Mouse (Mus musculus) neural tube, embryonic 13.5 days (tissue): ENCODE measurements at regions not wholly inside any gene's neighbourhood (a gene's known extent, or its start where the extent isn't known, plus 50 kb on each side); places are given as distances from the start of the nearest gene placed in this dataset.

ENCODE experiments used
- ATAC-seq: fragments of 200-750 bp; cut with Nextera tagmentation; 2 replicates; pipeline ENCODE4 v1.8.0; 2017; ENCODE audit warnings: low read depth, mild to moderate bottlenecking, moderate TSS enrichment, moderate library complexity
- H3K27ac ChIP-seq: fragments of 300-500 bp; sonication (generic); replicated peaks from 2 replicates; pipeline ENCODE4 v1.5.1; 2015; ENCODE audit warnings: moderate library complexity, mild to moderate bottlenecking, inconsistent platforms
- H3K27me3 ChIP-seq: fragments of 300-500 bp; sonication (generic); 2 replicates; pipeline ENCODE4 v1.6.1; 2015; ENCODE audit warnings: mild to moderate bottlenecking, inconsistent platforms
- H3K36me3 ChIP-seq: fragments of 300-500 bp; sonication (generic); 2 replicates; pipeline ENCODE4 v1.6.1; 2015; ENCODE audit warnings: mild to moderate bottlenecking, inconsistent platforms
- H3K4me1 ChIP-seq: fragments of 300-500 bp; sonication (generic); replicated peaks from 2 replicates; pipeline ENCODE4 v1.6.1; 2015; ENCODE audit warnings: inconsistent platforms
- H3K4me2 ChIP-seq: fragments of 300-500 bp; sonication (generic); 2 replicates; pipeline ENCODE4 v1.6.1; 2015; ENCODE audit warnings: inconsistent platforms, mild to moderate bottlenecking, moderate library complexity
- H3K4me3 ChIP-seq: fragments of 300-500 bp; sonication (generic); 2 replicates; pipeline ENCODE4 v1.5.1; 2015; ENCODE audit warnings: mild to moderate bottlenecking, inconsistent platforms
- H3K9ac ChIP-seq: fragments of 300-500 bp; sonication (generic); 2 replicates; pipeline ENCODE4 v1.6.1; 2015; ENCODE audit warnings: moderate library complexity, mild to moderate bottlenecking, inconsistent platforms
- H3K9me3 ChIP-seq: fragments of 300-500 bp; sonication (generic); 2 replicates; pipeline ENCODE4 v1.6.1; 2016; ENCODE audit warnings: inconsistent platforms
- WGBS: fragments of 180-500 bp; shearing (Covaris S2); methylation state at CpG from one replicate; pipeline ENCODE4 v1.1.7; 2015; 5-methylcytosine and 5-hydroxymethylcytosine counted together

DNA sequence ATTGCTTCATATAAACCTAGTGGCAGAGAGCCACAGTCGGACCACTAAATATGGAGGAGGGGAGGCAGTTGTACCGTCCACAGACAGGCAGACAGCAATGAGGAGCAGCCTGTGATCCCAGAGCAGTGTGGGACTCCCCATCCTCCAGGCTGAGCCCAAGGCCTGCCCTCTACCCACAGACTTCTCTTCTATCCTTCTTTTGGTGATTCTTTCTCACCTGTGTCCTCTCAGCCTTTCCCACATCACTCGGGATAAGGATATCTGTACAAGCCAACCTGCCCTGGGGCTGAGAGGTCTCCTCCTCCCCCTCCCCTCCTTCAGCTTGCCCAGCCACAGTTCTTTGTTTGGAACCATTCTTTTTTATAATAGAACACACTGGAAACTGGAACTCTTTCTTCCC, 158.8 kb upstream of the 1700066M21Rik start:
- peaks cover 43% of the 10 kb centered on the region for H3K4me1 ChIP-seq
- 14% methylated on average over 3 of the region's 3 CpGs for WGBS

DNA sequence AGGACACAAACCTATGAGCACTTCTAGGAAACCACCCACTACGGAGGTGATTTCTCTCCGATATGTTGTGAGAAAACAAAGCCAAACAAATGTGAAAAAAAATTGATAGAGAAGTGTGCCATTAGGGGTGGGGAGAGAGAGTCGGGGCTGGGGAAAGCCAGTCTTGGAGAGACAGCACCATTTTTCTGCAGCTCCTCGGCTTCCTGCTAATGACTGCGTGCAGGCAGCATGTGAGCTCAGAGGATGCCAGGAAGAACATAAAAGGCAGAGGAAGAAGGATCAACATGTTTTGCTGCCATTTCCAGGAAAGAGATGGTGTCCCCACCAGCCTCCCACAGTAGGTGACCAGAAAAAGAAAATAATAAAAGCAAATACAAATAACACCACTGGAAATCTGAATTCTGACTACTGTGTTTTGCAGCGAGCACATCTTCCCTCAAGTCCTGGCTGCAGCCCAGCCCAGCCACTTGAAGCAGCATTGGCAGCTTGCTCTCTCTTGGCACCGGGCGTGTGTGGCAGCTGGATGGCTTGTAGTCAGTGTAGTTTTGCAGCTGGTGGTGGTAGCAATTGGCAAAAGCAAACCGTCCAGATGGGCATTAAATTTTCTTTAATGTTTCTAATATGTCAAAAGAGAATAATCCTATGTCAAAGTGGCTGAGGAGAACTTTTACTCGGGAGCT, 152.9 kb upstream of the 1700066M21Rik start:
- Histone ChIP-seq H3K9ac (no peak overlapping the region), H3K27me3 (no peaks in the 10 kb centered on the region; the same call in 1 of the 2 replicates), H3K4me3 (no peak overlapping the region), H3K36me3 (no peaks in the 10 kb centered on the region), H3K9me3 (no peaks in the 10 kb centered on the region), H3K27ac (no peak overlapping the region), H3K4me1 (peaks cover 6% of the 10 kb centered on the region; the same call in 1 of the 2 replicates), H3K4me2 (0 out of 2 replicates have a peak overlapping the region, but pooled peaks have one; percentile 16)
- ATAC-seq, result peak; percentile 82
- 72% methylated on average over 10 of the region's 10 CpGs for WGBS

More for the DNA sequence above, 158.8 kb upstream of the 1700066M21Rik start:
- Histone ChIP-seq H3K9me3 (no peaks in the 10 kb centered on the region), H3K9ac (no peak overlapping the region), H3K4me3 (no peak overlapping the region), H3K27me3 (no peaks in the 10 kb centered on the region; the same call in 1 of the 2 replicates), H3K36me3 (no peaks in the 10 kb centered on the region), H3K27ac (peak overlapping the region; percentile 64), H3K4me2 (no peak overlapping the region)
- ATAC-seq, result peak; percentile 90

DNA sequence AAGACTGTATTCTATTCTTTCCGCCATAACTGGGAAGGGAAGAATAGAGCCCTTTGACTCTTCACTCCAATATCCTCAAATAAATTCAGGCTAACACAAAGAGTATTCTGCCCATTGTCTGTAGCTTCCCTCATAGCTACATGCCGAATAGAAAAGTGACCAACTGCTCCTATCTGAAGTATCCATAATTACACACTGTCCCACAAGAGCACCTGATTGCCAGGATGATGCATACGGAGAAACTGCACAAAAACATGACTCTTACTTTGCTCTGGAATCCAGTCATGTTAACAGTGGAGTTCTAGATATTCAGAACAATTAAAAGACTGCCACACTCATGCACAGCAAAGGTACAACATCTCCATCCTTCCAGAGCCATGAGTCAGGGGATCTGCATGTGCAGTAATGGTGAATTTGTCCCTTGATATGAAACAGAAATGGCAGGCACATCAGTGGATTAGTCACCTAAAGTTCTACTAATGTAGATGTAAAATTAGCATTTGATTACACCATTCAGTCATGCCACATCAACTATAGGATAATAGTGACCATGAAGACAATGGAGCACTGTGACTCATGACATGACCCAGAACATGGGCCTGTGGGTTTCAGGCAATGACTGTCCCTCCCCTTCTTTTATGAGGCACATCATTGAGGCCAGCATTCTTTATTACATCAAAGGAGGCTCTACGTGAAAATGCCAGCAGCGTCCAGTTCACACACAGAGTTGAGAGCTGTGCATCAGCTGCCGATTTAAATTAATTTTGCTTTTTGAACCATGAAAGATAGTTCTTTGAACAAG, 133.6 kb upstream of the 1700066M21Rik start:
- 21% methylated on average over 6 of the region's 6 CpGs for WGBS
- H3K9me3 ChIP-seq, result no peaks in the 10 kb centered on the region
- no peak overlapping the region for H3K4me2 ChIP-seq
- ATAC-seq, result peak; percentile 50; the same call in 1 of the 2 replicates
- H3K27me3 ChIP-seq, result no peaks in the 10 kb centered on the region
- H3K4me1 ChIP-seq, result peaks cover 8% of the 10 kb centered on the region; the same call in 1 of the 2 replicates
- H3K4me3 ChIP-seq, result no peak overlapping the region
- no peak overlapping the region for H3K27ac ChIP-seq
- no peak overlapping the region for H3K9ac ChIP-seq
- H3K36me3 ChIP-seq, result no peaks in the 10 kb centered on the region

DNA sequence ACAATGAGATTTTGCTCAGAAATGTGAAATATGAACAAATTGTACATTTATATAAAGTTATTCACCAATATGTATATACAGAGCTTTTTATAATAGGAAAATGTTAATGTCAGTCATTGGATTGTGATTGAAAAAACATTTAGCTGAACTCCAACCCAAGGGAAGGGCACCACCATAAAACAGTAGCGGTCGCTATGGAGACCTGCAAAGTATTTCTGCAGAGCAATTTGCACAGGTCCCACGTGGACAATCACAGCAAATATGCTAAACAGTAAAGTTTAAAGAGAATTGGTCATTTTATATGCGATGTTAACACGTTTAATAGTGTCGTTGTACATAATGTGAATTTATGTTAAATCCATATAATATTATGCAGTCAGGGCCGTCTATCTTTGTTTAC, 117.8 kb upstream of the 1700066M21Rik start:
- no peak overlapping the region for H3K9ac ChIP-seq
- no peaks in the 10 kb centered on the region for H3K9me3 ChIP-seq
- H3K27ac ChIP-seq, result no peak overlapping the region
- H3K4me3 ChIP-seq, result no peak overlapping the region
- 30% methylated on average over 7 of the region's 7 CpGs for WGBS
- peaks cover 14% of the 10 kb centered on the region for H3K4me1 ChIP-seq
- no peaks in the 10 kb centered on the region for H3K36me3 ChIP-seq
- ATAC-seq, result 0 out of 2 replicates have a peak, but pooled peaks have one; percentile 36
- no peak overlapping the region for H3K4me2 ChIP-seq
- no peaks in the 10 kb centered on the region; the same call in 1 of the 2 replicates for H3K27me3 ChIP-seq

DNA sequence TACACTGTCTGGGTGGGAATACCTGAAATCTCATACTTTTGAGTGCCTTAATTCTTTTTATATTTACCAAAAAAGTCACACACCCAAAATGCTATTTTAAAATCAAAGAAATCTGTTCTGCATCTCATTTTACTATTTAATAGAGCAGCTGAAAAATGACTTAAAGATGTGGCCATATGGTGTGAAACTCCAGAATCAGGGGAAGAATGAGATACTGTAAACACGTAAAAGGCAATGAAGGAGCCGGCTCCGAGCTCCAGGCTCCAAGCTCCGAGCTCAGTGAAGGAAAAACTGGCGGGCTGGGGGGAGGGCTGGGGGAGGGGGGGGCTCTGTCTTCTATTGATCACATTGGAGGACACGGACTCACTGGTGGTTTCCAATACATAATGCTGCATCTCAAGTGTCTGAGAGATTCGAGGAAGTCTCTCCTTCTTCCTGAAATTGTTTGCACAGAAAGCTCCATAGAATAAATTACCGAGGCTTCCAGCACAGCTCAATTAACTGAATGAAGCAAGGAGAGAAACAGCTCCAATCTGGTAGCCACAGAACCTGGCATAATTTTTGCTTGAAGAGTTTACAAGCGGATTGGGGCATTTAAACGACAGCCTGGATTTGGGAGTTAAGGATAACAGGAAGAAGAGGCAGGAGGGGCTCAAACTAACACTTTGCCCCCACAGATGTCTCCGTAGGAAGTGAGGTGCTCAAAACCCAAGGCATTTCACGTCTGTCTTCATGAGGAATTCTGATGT, 112.2 kb upstream of the 1700066M21Rik start:
- peaks cover 3% of the 10 kb centered on the region for H3K27me3 ChIP-seq
- no peaks in the 10 kb centered on the region for H3K9me3 ChIP-seq
- H3K27ac ChIP-seq, result no peak overlapping the region
- 31% methylated on average over 12 of the region's 12 CpGs for WGBS
- no peaks in the 10 kb centered on the region for H3K36me3 ChIP-seq
- H3K4me2 ChIP-seq, result no peak overlapping the region
- H3K9ac ChIP-seq, result no peak overlapping the region
- H3K4me3 ChIP-seq, result no peak overlapping the region
- H3K4me1 ChIP-seq, result peaks cover 15% of the 10 kb centered on the region
- no peak for ATAC-seq

DNA sequence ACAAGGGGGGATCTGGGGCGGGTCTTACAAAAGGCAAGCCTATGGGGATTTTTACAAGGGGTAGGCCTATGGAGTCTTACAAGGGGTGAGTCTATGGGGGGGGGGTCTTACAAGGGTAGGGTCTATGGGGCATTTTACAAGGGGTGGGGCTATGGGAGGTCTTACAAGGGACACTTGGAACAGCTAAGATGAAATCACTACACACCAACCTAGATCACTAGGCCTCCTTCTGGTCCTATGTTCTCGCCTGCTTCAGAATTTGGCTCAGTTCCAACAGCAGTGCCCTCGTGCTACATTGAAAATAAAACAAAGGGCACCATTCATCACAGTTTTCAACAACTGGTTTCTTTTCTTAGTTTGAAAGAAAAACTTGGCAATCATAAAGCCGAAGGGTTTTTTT, 110.7 kb upstream of the 1700066M21Rik start:
- Histone ChIP-seq H3K27ac (no peak overlapping the region), H3K4me2 (no peak overlapping the region), H3K9ac (no peak overlapping the region), H3K4me1 (peaks cover 15% of the 10 kb centered on the region), H3K9me3 (no peaks in the 10 kb centered on the region), H3K4me3 (no peak overlapping the region), H3K27me3 (peaks cover 3% of the 10 kb centered on the region), H3K36me3 (no peaks in the 10 kb centered on the region)
- no peak for ATAC-seq
- 42% methylated on average over 4 of the region's 4 CpGs for WGBS

DNA sequence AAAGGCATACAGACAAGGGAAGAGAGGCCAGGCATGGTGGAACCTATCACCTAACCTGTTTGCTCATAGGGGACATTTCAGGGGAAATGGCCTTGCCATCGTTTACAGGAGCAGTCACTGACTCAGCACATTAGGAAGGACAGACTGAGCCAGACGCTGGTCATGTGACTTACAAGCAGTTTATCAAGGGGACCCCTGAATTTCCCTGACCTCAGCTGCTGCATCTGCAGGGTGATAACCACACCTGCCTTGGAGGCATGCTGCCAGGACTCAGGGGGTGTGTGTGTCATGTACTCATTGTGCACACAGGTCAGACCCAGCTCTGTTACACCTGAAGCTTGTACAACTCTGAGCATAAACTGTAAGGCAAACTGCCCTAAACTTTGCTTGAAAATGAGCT, 109.6 kb upstream of the 1700066M21Rik start:
- Histone ChIP-seq H3K36me3 (no peaks in the 10 kb centered on the region), H3K27ac (no peak overlapping the region), H3K4me1 (peaks cover 15% of the 10 kb centered on the region), H3K27me3 (peaks cover 3% of the 10 kb centered on the region), H3K9me3 (no peaks in the 10 kb centered on the region), H3K4me3 (no peak overlapping the region), H3K4me2 (no peak overlapping the region), H3K9ac (no peak overlapping the region)
- ATAC-seq, result no peak
- 57% methylated on average over 2 of the region's 2 CpGs for WGBS

DNA sequence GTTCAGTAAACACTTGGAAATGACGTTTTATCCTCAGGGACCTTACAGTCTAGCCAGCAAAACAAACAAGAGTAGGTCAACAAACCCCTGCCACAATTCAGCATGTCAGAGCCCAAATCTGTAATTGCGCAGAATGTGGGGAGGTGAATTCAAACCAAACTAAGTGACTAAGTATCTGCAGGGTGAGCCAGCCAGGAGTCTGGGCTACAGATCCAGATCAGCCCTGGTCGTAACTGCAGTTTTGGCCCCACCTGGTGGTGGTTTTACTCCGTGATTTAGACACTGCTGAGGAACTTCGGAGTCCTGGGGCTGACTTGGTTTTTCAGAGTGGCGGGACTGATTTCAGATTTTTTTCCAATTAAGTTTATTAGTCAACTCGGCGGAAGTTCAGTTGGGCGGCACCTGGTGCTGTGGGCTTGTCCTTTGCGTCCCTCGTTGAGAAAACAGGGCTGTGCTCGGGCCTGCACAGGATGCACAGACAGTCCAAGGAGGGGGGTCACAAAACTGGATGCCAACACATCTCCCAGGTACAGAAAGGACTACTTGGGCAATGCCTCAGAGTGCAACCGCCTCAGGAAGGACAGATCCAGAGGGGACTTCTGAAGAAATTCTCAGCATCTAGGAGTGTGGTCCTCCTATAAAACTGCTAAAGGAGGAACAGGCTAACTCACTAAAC, 107.6 kb upstream of the 1700066M21Rik start:
- no peaks in the 10 kb centered on the region for H3K9me3 ChIP-seq
- H3K4me2 ChIP-seq, result no peak overlapping the region
- H3K27ac ChIP-seq, result no peak overlapping the region
- no peak overlapping the region for H3K9ac ChIP-seq
- H3K27me3 ChIP-seq, result peaks cover 3% of the 10 kb centered on the region; the same call in 1 of the 2 replicates
- H3K4me1 ChIP-seq, result peaks cover 15% of the 10 kb centered on the region
- 47% methylated on average over 13 of the region's 13 CpGs for WGBS
- no peaks in the 10 kb centered on the region for H3K36me3 ChIP-seq
- no peak overlapping the region for H3K4me3 ChIP-seq
- ATAC-seq, result peak; percentile 86; the same call in 1 of the 2 replicates

DNA sequence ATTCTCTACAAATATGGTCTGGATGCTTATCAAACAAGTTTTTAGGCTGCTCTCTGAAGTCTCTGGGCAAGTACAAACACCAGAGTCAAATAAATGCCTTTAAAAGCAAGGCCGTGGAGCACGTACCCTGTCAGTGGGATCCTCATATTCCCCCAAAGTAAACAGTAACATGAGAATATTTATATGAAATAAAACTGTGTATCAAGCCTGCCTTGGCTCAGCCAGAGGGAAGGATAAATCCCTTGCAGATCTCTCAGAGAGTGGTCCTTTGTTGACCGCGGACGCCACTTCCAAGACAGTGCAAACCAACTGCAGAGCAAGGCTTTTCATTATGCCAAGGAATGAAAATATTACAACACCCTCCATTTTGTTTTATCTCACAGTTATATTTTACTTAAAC, 104.8 kb upstream of the 1700066M21Rik start:
- H3K9ac ChIP-seq, result no peak overlapping the region
- H3K4me1 ChIP-seq, result peaks cover 2% of the 10 kb centered on the region; the same call in 1 of the 2 replicates
- H3K4me3 ChIP-seq, result no peak overlapping the region
- ATAC-seq, result no peak
- H3K27ac ChIP-seq, result no peak overlapping the region
- peaks cover 3% of the 10 kb centered on the region; the same call in 1 of the 2 replicates for H3K27me3 ChIP-seq
- no peak overlapping the region for H3K4me2 ChIP-seq
- no peaks in the 10 kb centered on the region for H3K9me3 ChIP-seq
- 87% methylated on average over 5 of the region's 5 CpGs for WGBS
- no peaks in the 10 kb centered on the region for H3K36me3 ChIP-seq

DNA sequence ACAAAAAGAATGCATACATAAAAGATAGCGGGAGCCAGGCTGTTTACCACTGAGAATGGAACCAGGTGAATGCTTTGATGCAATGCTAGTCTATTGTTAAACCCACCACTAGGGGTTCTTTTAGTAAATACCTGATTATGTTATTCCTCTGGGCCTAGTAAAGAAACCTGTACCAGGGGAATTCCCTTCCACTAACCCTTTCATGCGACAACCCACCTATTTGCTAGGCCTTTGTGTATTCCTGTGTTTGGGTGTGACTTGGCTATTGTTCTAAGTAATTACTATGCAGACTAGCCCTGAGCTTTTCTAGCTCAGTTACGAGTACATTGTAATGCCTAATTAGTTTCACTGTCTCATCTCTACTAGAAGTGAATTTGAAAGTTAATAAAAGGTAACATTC, 95.9 kb upstream of the 1700066M21Rik start:
- Histone ChIP-seq H3K27ac (no peak overlapping the region), H3K36me3 (no peaks in the 10 kb centered on the region), H3K9me3 (peaks cover 4% of the 10 kb centered on the region; the same call in 1 of the 2 replicates), H3K9ac (no peak overlapping the region), H3K4me1 (no peaks in the 10 kb centered on the region), H3K4me3 (no peak overlapping the region), H3K27me3 (no peaks in the 10 kb centered on the region), H3K4me2 (no peak overlapping the region)
- no peak for ATAC-seq
- 78% methylated on average over 3 of the region's 3 CpGs for WGBS

DNA sequence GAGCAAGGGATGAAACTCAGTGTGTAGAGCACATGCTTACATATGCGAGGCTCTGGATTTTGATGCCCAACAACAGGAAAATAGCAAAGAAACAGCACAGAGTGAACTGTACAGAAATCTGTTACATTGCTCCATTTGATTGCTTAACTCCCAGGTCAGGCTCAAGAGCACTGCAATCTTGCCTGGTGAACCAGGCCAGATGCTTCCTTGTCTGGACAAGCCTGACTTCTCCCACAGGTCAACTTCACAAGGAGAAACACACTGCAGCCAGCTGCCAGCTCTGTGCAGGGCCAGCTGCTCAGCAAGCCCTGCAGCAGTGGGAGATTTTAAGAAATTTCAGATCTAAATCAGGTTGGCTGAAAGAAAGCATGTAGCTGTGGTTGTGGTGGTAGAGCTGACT, 81.2 kb upstream of the 1700066M21Rik start:
- no peak overlapping the region for H3K4me3 ChIP-seq
- no peaks in the 10 kb centered on the region for H3K27me3 ChIP-seq
- no peak overlapping the region for H3K4me2 ChIP-seq
- 97% methylated on average over 1 of the region's 1 CpGs for WGBS
- H3K36me3 ChIP-seq, result no peaks in the 10 kb centered on the region
- no peak for ATAC-seq
- H3K4me1 ChIP-seq, result no peaks in the 10 kb centered on the region
- no peaks in the 10 kb centered on the region for H3K9me3 ChIP-seq
- no peak overlapping the region for H3K9ac ChIP-seq
- H3K27ac ChIP-seq, result no peak overlapping the region
